Mouse (Mus musculus) hindbrain, embryonic 14.5 days (tissue): ENCODE results near the gene Gh. TPM values are rescaled to one million over a fixed set of nuclear protein-coding genes. Genes with fewer than 3 reads are reported as not detected.

ENCODE experiments used
- ATAC-seq: fragments of 200-750 bp; cut with Nextera tagmentation; 2 replicates; pipeline ENCODE4 v1.8.0; 2017; ENCODE audit warnings: moderate number of reproducible peaks, mild to moderate bottlenecking, moderate TSS enrichment, moderate library complexity; ENCODE audit not compliant: low FRiP score
- DNase-seq: peaks from one replicate; pipeline ENCODE4 v3.0.0-alpha.2; 2015; ENCODE audit warnings: low spot score
- H3K27ac ChIP-seq: fragments of 300-500 bp; sonication (generic); 2 replicates; pipeline ENCODE4 v1.5.1; 2014; ENCODE audit warnings: mild to moderate bottlenecking, moderate library complexity
- H3K27me3 ChIP-seq: fragments of 300-500 bp; sonication (generic); 2 replicates; pipeline ENCODE4 v1.6.1; 2014; ENCODE audit warnings: mild to moderate bottlenecking, low read length, mixed read lengths; ENCODE audit not compliant: control insufficient read depth, insufficient read depth
- H3K36me3 ChIP-seq: fragments of 300-500 bp; sonication (generic); replicated peaks from 2 replicates; pipeline ENCODE4 v1.6.1; 2014; ENCODE audit not compliant: control insufficient read depth, insufficient read depth
- H3K4me1 ChIP-seq: fragments of 300-500 bp; sonication (generic); replicated peaks from 2 replicates; pipeline ENCODE4 v1.6.1; 2014; ENCODE audit warnings: antibody characterized with exemption, low read length, mixed read lengths; ENCODE audit not compliant: control insufficient read depth, insufficient read depth
- H3K4me2 ChIP-seq: fragments of 300-500 bp; sonication (generic); replicated peaks from 2 replicates; pipeline ENCODE4 v1.6.1; 2014; ENCODE audit warnings: mild to moderate bottlenecking, moderate library complexity
- H3K4me3 ChIP-seq: fragments of 300-500 bp; sonication (generic); replicated peaks from 2 replicates; pipeline ENCODE4 v1.5.1; 2014; ENCODE audit warnings: mild to moderate bottlenecking, low read length
- H3K9ac ChIP-seq: fragments of 300-500 bp; sonication (generic); 2 replicates; pipeline ENCODE4 v1.6.1; 2014
- H3K9me3 ChIP-seq: fragments of 300-500 bp; sonication (generic); 2 replicates; pipeline ENCODE4 v1.6.1; 2016; ENCODE audit warnings: low read length; ENCODE audit not compliant: control insufficient read depth
- WGBS: fragments of 180-500 bp; shearing (Covaris S2); extraction: QIAGEN DNeasy Blood & Tissue Kit; methylation state at CpG from one replicate; pipeline ENCODE4 v1.1.7; 2014; 5-methylcytosine and 5-hydroxymethylcytosine counted together
- polyA plus RNA-seq: library from polyadenylated mRNA; unstranded; fragments of >200 nt; fragmentation: Nextera tagmentation; extraction: Ambion mirVana; gene quantifications from 2 replicates; pipeline ENCODE4 v1.2.1, GENCODE M21; 2014

The Gh gene
- polyA plus RNA-seq, 1 experiment from 2014 or later: not detected

- DNase-seq (no peak), ATAC-seq (no peak)
- no peak overlapping the region for H3K27ac ChIP-seq
- no peak overlapping the region for H3K4me3 ChIP-seq
- no peaks in the 10 kb centered on the region; the same call in 1 of the 2 replicates for H3K27me3 ChIP-seq
- H3K36me3 ChIP-seq: no peaks in the 10 kb centered on the region
- H3K9me3 ChIP-seq: no peaks in the 10 kb centered on the region
- 89% methylated on average over 2 of the region's 2 CpGs for WGBS
- no peak overlapping the region for H3K9ac ChIP-seq
- H3K4me2 ChIP-seq: no peak overlapping the region
- H3K4me1 ChIP-seq: no peaks in the 10 kb centered on the region
Observed at GRCm38 (mm10) chr11:106291861-106292260, 9.8 kb downstream of the Gh start.

DNA sequence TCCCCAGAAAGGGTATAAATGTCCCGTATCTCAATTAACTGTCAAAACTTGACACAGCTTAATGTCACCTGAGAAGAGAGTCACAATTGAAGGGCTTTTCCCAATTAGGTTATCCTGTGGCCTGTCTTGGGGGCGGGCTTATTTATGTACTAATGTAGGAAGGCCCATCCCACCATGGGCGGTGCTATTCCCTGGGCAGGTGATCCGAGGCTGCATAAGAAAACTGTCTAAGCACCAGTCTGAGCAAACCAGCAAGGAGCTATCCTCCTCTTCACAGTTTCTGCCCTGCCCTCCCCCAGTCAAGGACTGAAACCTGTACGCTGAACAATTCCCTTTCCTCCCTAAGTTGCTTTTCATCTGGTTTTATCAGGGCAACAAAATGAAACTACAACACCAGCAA lies 11.3 kb downstream of the Gh start:
- H3K27me3 ChIP-seq: no peaks in the 10 kb centered on the region; the same call in 1 of the 2 replicates
- ATAC-seq: no peak
- no peaks in the 10 kb centered on the region for H3K9me3 ChIP-seq
- no peak overlapping the region for H3K9ac ChIP-seq
- WGBS: 93% methylated on average over 5 of the region's 5 CpGs
- H3K4me2 ChIP-seq: no peak overlapping the region
- H3K4me3 ChIP-seq: no peak overlapping the region
- no peak for DNase-seq
- H3K36me3 ChIP-seq: no peaks in the 10 kb centered on the region
- H3K27ac ChIP-seq: no peak overlapping the region
- H3K4me1 ChIP-seq: no peaks in the 10 kb centered on the region

- ATAC-seq (no peak), DNase-seq (no peak)
- no peak overlapping the region for H3K27ac ChIP-seq
- H3K9ac ChIP-seq: no peak overlapping the region
- no peaks in the 10 kb centered on the region for H3K4me1 ChIP-seq
- H3K27me3 ChIP-seq: no peaks in the 10 kb centered on the region; the same call in 1 of the 2 replicates
- no peaks in the 10 kb centered on the region for H3K9me3 ChIP-seq
- H3K4me3 ChIP-seq: no peak overlapping the region
- 61% methylated on average over 8 of the region's 8 CpGs for WGBS
- no peaks in the 10 kb centered on the region for H3K36me3 ChIP-seq
- H3K4me2 ChIP-seq: no peak overlapping the region
Observed at GRCm38 (mm10) chr11:106289369-106289768, 12.3 kb downstream of the Gh start.

- no peak overlapping the region for H3K4me3 ChIP-seq
- no peak overlapping the region for H3K27ac ChIP-seq
- no peaks in the 10 kb centered on the region for H3K36me3 ChIP-seq
- H3K9me3 ChIP-seq: no peaks in the 10 kb centered on the region
- H3K9ac ChIP-seq: no peak overlapping the region
- DNase-seq: no peak
- no peaks in the 10 kb centered on the region for H3K4me1 ChIP-seq
- H3K4me2 ChIP-seq: no peak overlapping the region
- no peaks in the 10 kb centered on the region; the same call in 1 of the 2 replicates for H3K27me3 ChIP-seq
- no peak for ATAC-seq
- WGBS: 64% methylated on average over 11 of the region's 11 CpGs
Observed at GRCm38 (mm10) chr11:106286987-106287386, 14.7 kb downstream of the Gh start.

DNA sequence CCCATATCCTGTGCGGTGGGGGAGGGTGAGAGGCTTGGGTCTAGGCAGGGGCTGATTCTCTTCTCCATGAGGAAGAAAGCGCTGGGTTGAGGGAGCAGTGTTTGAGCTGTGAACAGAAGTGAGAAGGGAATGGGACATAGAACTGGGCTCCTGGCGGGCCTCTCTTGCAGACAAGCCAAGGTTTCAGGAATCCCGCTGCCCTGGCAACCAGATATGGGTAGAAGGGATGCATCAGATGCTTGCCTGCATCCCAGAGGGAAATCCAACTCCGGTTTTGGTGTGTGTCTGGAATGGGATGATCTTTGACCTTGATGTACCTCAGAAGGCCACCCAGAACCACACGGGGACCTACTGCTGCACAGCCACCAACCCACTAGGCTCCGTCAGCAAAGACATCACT lies 15.5 kb downstream of the Gh start:
- 85% methylated on average over 7 of the region's 7 CpGs for WGBS
- H3K27ac ChIP-seq: no peak overlapping the region
- H3K4me2 ChIP-seq: no peak overlapping the region
- H3K4me1 ChIP-seq: no peaks in the 10 kb centered on the region
- H3K36me3 ChIP-seq: no peaks in the 10 kb centered on the region
- DNase-seq (no peak), ATAC-seq (no peak)
- H3K4me3 ChIP-seq: no peak overlapping the region
- H3K9ac ChIP-seq: no peak overlapping the region
- H3K9me3 ChIP-seq: no peaks in the 10 kb centered on the region
- H3K27me3 ChIP-seq: no peaks in the 10 kb centered on the region; the same call in 1 of the 2 replicates

DNA sequence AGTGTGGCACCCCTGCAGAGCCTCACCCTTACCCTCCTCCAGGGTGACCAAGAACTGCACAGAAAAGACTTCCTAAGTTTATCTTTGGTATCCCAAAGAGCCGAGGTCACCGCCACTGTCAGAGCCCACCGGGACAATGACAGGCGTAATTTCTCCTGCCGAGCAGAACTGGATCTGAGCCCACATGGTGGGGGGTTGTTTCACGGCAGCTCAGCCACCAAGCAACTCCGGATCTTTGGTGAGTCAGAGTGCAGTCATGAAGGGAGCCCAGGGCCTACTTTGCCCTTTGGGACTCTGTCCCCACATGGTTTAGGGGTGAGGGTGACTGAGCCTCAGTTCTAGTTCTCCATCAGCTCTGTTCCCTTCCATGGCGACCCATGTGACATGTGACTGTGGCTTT lies 17.5 kb downstream of the Gh start:
- no peak for ATAC-seq

GRCm38 (mm10) chr11:106283371-106283770 lies 18.3 kb downstream of the Gh start:
- no peaks in the 10 kb centered on the region for H3K4me1 ChIP-seq
- WGBS: 85% methylated on average over 4 of the region's 4 CpGs
- no peaks in the 10 kb centered on the region for H3K36me3 ChIP-seq
- no peak overlapping the region for H3K4me3 ChIP-seq
- DNase-seq (no peak), ATAC-seq (no peak)
- H3K9ac ChIP-seq: no peak overlapping the region
- H3K27me3 ChIP-seq: no peaks in the 10 kb centered on the region; the same call in 1 of the 2 replicates
- H3K27ac ChIP-seq: no peak overlapping the region
- H3K9me3 ChIP-seq: no peaks in the 10 kb centered on the region
- no peak overlapping the region for H3K4me2 ChIP-seq

More for the DNA sequence above, 17.5 kb downstream of the Gh start:
- Histone ChIP-seq H3K9me3 (no peaks in the 10 kb centered on the region), H3K4me2 (no peak overlapping the region), H3K27me3 (no peaks in the 10 kb centered on the region; the same call in 1 of the 2 replicates), H3K27ac (no peak overlapping the region), H3K36me3 (no peaks in the 10 kb centered on the region), H3K9ac (no peak overlapping the region), H3K4me3 (no peak overlapping the region), H3K4me1 (no peaks in the 10 kb centered on the region)
- no peak for DNase-seq
- WGBS: 65% methylated on average over 8 of the region's 8 CpGs

DNA sequence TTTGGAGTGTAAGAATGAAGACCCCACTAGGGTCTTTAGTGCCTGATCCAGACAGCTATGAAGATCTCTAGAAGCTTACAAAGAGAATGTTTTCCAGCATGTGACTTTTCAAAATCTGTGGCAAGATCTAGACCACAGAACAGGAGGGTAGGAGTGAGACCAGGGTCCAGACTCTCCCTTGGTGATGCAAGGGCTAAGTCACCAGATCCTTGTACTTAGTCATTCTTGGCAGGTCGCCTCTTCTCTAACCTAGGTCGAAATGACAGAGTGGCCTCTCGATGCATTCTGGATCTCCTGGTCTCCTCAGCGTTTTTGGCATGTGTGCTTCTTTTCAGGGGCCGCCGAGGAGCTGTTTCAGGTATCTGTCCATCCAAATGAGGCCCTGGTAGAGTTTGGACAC lies 19.2 kb downstream of the Gh start:
- H3K36me3 ChIP-seq: no peaks in the 10 kb centered on the region
- DNase-seq (no peak), ATAC-seq (no peak)
- no peak overlapping the region for H3K4me2 ChIP-seq
- no peaks in the 10 kb centered on the region for H3K4me1 ChIP-seq
- no peaks in the 10 kb centered on the region for H3K27me3 ChIP-seq
- WGBS: 95% methylated on average over 6 of the region's 6 CpGs
- no peak overlapping the region for H3K9ac ChIP-seq
- no peak overlapping the region for H3K4me3 ChIP-seq
- no peaks in the 10 kb centered on the region for H3K9me3 ChIP-seq
- H3K27ac ChIP-seq: no peak overlapping the region

- peak within 1 kb of the TSS; percentile 41 for H3K4me2 ChIP-seq
- H3K9ac ChIP-seq: no peak within 1 kb of the TSS
- 8% methylated on average over 25 of the region's 25 CpGs for WGBS
Observed at GRCm38 (mm10) chr11:106276454-106276853, 25.2 kb downstream of the Gh start, which contains the start of gene Tcam1. TSS of gene Tcam1 (plus strand) at chr11:106276672.

DNA sequence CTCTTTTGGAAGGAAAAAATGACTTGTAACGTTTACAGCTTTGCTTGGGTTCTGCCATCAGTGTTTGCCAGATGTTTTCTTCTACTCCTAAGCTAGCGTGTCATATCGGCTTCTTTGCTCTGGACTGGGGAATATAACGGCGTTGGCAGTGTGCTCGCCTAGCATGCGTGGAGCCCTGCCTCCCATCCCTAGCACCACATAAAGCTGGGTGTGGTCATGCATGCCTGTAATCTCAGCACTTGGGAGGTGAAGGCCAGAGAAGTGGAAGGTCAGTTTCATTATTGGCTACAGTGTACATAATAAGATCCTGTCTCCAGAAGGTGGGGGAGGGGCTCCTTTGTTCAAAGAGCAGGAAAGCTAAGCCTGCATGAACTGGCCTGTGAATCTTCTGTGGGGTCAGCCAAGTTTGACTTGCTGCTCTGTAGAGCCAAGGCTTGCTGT lies 26.7 kb downstream of the Gh start:
- H3K36me3 ChIP-seq: no peaks in the 10 kb centered on the region
- 86% methylated on average over 7 of the region's 7 CpGs for WGBS
- H3K27me3 ChIP-seq: no peaks in the 10 kb centered on the region
- no peak for DNase-seq
- no peaks in the 10 kb centered on the region for H3K9me3 ChIP-seq
- no peak overlapping the region for H3K4me3 ChIP-seq
- no peak overlapping the region for H3K27ac ChIP-seq
- no peak for ATAC-seq
- peaks cover 9% of the 10 kb centered on the region for H3K4me1 ChIP-seq
- no peak overlapping the region for H3K4me2 ChIP-seq
- H3K9ac ChIP-seq: no peak overlapping the region

More at GRCm38 (mm10) chr11:106276454-106276853, 25.2 kb downstream of the Gh start, which contains the start of gene Tcam1:
- no peak within 1 kb of the TSS for H3K4me3 ChIP-seq
- H3K9me3 ChIP-seq: no peaks in the 10 kb centered on the region
- peak; percentile 100 for DNase-seq
- H3K36me3 ChIP-seq: no peaks in the 10 kb centered on the region
- no peak within 1 kb of the TSS for H3K27ac ChIP-seq
- H3K4me1 ChIP-seq: peaks cover 5% of the 10 kb centered on the region
- peak; percentile 69 for ATAC-seq
- no peaks in the 10 kb centered on the region for H3K27me3 ChIP-seq
